Mouse (Mus musculus) neural tube, embryonic 11.5 days (tissue): Measurements from ENCODE around the gene Hils1. TPM values are rescaled to one million over a fixed set of nuclear protein-coding genes. Genes with fewer than 3 reads are reported as not detected.

Source experiments
- ATAC-seq: fragments of 200-750 bp; cut with Nextera tagmentation; 2 replicates; pipeline ENCODE4 v1.8.0; 2017; ENCODE audit warnings: moderate number of reproducible peaks, mild to moderate bottlenecking, moderate TSS enrichment, moderate library complexity; ENCODE audit not compliant: insufficient read depth, low FRiP score, low TSS enrichment
- DNase-seq: peaks from one replicate; pipeline ENCODE4 v3.0.0-alpha.2; 2015; ENCODE audit warnings: low spot score
- H3K27ac ChIP-seq: fragments of 300-500 bp; sonication (generic); 2 replicates; pipeline ENCODE4 v1.5.1; 2014; ENCODE audit warnings: low read depth, mild to moderate bottlenecking, low read length
- H3K27me3 ChIP-seq: fragments of 300-500 bp; sonication (generic); 2 replicates; pipeline ENCODE4 v1.6.1; 2014; ENCODE audit warnings: mild to moderate bottlenecking, low read length, mixed read lengths; ENCODE audit not compliant: control insufficient read depth, insufficient read depth
- H3K36me3 ChIP-seq: fragments of 300-500 bp; sonication (generic); 2 replicates; pipeline ENCODE4 v1.6.1; 2014; ENCODE audit warnings: mild to moderate bottlenecking, low read length, moderate library complexity, mixed read lengths; ENCODE audit not compliant: control insufficient read depth, insufficient read depth
- H3K4me1 ChIP-seq: fragments of 300-500 bp; sonication (generic); 2 replicates; pipeline ENCODE4 v1.6.1; 2014; ENCODE audit warnings: low read length, mixed read lengths; ENCODE audit not compliant: control insufficient read depth, insufficient read depth
- H3K4me2 ChIP-seq: fragments of 300-500 bp; sonication (generic); 2 replicates; pipeline ENCODE4 v1.6.1; 2014; ENCODE audit warnings: low read depth, mild to moderate bottlenecking, moderate library complexity
- H3K4me3 ChIP-seq: fragments of 300-500 bp; sonication (generic); 2 replicates; pipeline ENCODE4 v1.5.1; 2014; ENCODE audit warnings: low read depth, low read length
- H3K9ac ChIP-seq: fragments of 300-500 bp; sonication (generic); 2 replicates; pipeline ENCODE4 v1.6.1; 2014; ENCODE audit warnings: mild to moderate bottlenecking, low read length
- H3K9me3 ChIP-seq: fragments of 300-500 bp; sonication (generic); 2 replicates; pipeline ENCODE4 v1.6.1; 2016; ENCODE audit warnings: low read length; ENCODE audit not compliant: control insufficient read depth
- WGBS: fragments of 180-500 bp; shearing (Covaris S2); extraction: QIAGEN DNeasy Blood & Tissue Kit; methylation state at CpG from one replicate; pipeline ENCODE4 v1.1.7; 2014; 5-methylcytosine and 5-hydroxymethylcytosine counted together
- polyA plus RNA-seq: library from polyadenylated mRNA; unstranded; fragments of >200 nt; fragmentation: Nextera tagmentation; extraction: Ambion mirVana; gene quantifications from 2 replicates; pipeline ENCODE4 v1.2.1, GENCODE M21; 2014

Gene Hils1
- polyA plus RNA-seq, 1 experiment from 2014 or later, result not detected

DNA sequence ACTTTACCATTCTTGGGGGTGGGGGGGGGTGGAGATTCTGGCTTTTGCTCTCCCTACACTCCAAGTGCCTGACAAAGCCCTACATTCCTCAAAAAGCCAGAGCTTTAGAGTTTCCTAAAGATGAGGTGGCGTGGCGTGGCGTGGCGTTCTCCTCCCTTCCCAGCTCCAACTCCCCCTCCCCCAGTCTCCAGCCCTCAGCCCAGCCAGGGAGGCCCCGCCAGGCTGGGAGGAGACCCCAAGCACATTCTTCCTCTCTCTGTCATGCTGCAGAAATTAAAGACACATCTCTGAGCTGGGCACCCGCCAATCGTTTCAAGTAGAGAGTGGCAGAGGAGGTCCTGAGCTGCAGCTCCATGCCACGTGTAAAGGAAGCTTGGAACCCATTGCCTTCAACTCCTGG, 33.8 kb upstream of the Hils1 start:
- Histone ChIP-seq H3K36me3 (no peaks in the 10 kb centered on the region), H3K9me3 (no peaks in the 10 kb centered on the region), H3K27ac (no peak overlapping the region), H3K4me1 (peaks cover 7% of the 10 kb centered on the region), H3K9ac (no peak overlapping the region), H3K4me3 (no peak overlapping the region), H3K4me2 (no peak overlapping the region), H3K27me3 (peaks cover 30% of the 10 kb centered on the region)
- WGBS, result 14% methylated on average over 8 of the region's 8 CpGs
- DNase-seq (peak; percentile 50), ATAC-seq (no peak)

GRCm38 (mm10) chr11:94934526-94934925, 32.9 kb upstream of the Hils1 start:
- no peaks in the 10 kb centered on the region for H3K4me1 ChIP-seq
- H3K4me3 ChIP-seq, result no peak overlapping the region
- H3K4me2 ChIP-seq, result no peak overlapping the region
- peaks cover 36% of the 10 kb centered on the region for H3K27me3 ChIP-seq
- 16% methylated on average over 11 of the region's 11 CpGs for WGBS
- DNase-seq, result no peak
- H3K36me3 ChIP-seq, result no peaks in the 10 kb centered on the region
- no peak overlapping the region for H3K27ac ChIP-seq
- ATAC-seq, result no peak
- no peaks in the 10 kb centered on the region for H3K9me3 ChIP-seq
- no peak overlapping the region for H3K9ac ChIP-seq

DNA sequence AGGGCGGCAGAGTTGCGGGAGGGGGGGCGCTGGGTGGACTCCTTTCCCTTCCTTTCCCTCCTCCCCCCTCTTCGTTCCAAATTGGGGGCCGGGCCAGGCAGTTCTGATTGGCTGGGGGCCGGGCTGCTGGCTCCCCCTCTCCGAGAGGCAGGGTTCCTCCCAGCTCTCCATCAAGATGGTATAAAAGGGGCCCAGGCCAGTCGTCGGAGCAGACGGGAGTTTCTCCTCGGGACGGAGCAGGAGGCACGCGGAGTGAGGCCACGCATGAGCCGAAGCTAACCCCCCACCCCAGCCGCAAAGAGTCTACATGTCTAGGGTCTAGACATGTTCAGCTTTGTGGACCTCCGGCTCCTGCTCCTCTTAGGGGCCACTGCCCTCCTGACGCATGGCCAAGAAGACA, 31.3 kb upstream of the Hils1 start, which contains the start of gene Col1a1:
Col1a1 (plus strand) TSS at position 180 of the 400 bp plus-strand sequence.
- H3K4me2 ChIP-seq, result peak within 1 kb of the TSS; percentile 32
- H3K9ac ChIP-seq, result peak within 1 kb of the TSS; percentile 31; the same call in 1 of the 2 replicates
- 0 out of 2 replicates have a peak within 1 kb of the TSS, but pooled peaks have one; percentile 20 for H3K27ac ChIP-seq
- no peak for ATAC-seq
- H3K9me3 ChIP-seq, result no peaks in the 10 kb centered on the region
- no peaks in the 10 kb centered on the region for H3K4me1 ChIP-seq
- DNase-seq, result peak; percentile 35
- peaks cover 36% of the 10 kb centered on the region for H3K27me3 ChIP-seq
- H3K36me3 ChIP-seq, result no peaks in the 10 kb centered on the region
- 12% methylated on average over 19 of the region's 19 CpGs for WGBS
- peak within 1 kb of the TSS; percentile 34 for H3K4me3 ChIP-seq

DNA sequence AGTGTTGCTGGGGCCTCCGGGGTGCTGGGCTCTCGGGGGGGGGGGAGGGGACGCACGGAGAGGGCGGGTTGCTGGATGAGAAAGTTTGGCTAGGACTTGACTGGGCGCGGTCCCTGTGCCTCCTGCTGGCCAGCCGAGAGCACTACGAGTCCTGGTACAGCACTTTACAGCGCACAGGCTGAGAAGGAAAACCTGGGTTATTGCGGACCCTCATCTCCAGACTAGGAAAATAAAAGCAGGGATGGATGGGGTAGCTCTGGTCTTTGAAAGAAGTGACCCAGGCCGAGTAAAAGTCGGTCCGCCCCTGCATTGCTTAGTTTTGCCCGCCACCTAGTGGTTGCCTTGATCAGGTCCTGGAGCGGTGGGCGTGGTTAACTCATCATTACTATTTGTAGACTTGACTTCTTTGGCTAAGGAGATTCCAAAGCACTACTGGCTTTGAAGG, 30.5 kb upstream of the Hils1 start:
- no peaks in the 10 kb centered on the region for H3K9me3 ChIP-seq
- DNase-seq (peak; percentile 92), ATAC-seq (peak; percentile 73)
- H3K36me3 ChIP-seq, result no peaks in the 10 kb centered on the region
- H3K4me3 ChIP-seq, result peak overlapping the region; percentile 34
- 1% methylated on average over 17 of the region's 17 CpGs for whole genome bisulfite sequencing
- no peak overlapping the region for H3K27ac ChIP-seq
- no peaks in the 10 kb centered on the region for H3K4me1 ChIP-seq
- peak overlapping the region; percentile 3; the same call in 1 of the 2 replicates for H3K9ac ChIP-seq
- H3K27me3 ChIP-seq, result peaks cover 36% of the 10 kb centered on the region
- H3K4me2 ChIP-seq, result peak overlapping the region; percentile 61

GRCm38 (mm10) chr11:94937335-94937781, 30.0 kb upstream of the Hils1 start:
- Histone ChIP-seq H3K27me3 (peaks cover 36% of the 10 kb centered on the region), H3K9ac (no peak overlapping the region), H3K9me3 (no peaks in the 10 kb centered on the region), H3K27ac (no peak overlapping the region), H3K4me3 (peak overlapping the region; percentile 34), H3K4me2 (peak overlapping the region; percentile 61), H3K4me1 (no peaks in the 10 kb centered on the region), H3K36me3 (no peaks in the 10 kb centered on the region)
- peak; percentile 37; the same call in 1 of the 2 replicates for ATAC-seq
- 0% methylated on average over 18 of the region's 18 CpGs for WGBS
- DNase-seq, result no peak

DNA sequence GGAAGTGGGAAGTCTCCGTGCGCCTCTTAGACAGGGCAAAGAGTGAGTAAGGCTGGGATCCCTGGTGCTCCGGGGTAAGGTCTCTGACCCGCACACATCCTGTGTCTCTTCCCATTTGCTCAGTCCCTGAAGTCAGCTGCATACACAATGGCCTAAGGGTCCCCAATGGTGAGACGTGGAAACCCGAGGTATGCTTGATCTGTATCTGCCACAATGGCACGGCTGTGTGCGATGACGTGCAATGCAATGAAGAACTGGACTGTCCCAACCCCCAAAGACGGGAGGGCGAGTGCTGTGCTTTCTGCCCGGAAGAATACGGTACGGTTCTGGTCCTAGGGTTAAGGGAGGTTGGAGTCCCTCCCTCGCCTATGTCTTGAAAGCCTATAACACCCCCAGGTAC, 29.6 kb upstream of the Hils1 start:
- peaks cover 36% of the 10 kb centered on the region for H3K27me3 ChIP-seq
- under 1% methylated on average over 15 of the region's 15 CpGs for WGBS
- no peak for DNase-seq

DNA sequence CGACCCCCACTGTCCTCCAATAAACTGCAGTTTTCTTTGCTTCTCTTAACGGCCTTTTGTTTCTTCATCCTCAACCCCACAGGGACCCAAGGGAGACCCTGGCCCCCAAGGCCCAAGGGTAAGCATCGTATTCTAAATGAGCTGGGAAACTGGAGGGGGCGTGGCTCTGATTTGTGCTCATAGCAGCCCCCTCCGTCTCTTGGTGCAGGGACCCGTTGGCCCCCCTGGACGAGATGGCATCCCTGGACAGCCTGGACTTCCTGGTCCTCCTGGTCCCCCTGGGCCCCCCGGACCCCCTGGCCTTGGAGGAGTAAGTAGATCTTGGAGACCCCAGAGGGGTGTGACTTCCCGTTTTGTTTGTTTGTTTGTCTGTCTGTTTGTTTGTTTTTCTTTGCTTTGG, 29.1 kb upstream of the Hils1 start:
- Histone ChIP-seq H3K9ac (no peak overlapping the region), H3K36me3 (no peaks in the 10 kb centered on the region), H3K4me2 (peak overlapping the region; percentile 61), H3K9me3 (no peaks in the 10 kb centered on the region), H3K27me3 (peaks cover 36% of the 10 kb centered on the region), H3K4me3 (no peak overlapping the region), H3K27ac (no peak overlapping the region), H3K4me1 (no peaks in the 10 kb centered on the region)
- 23% methylated on average over 9 of the region's 9 CpGs for WGBS
- ATAC-seq (no peak), DNase-seq (no peak)

More for the DNA sequence above, 29.6 kb upstream of the Hils1 start:
- Histone ChIP-seq H3K9ac (no peak overlapping the region), H3K27ac (no peak overlapping the region), H3K4me3 (peak overlapping the region; percentile 34), H3K4me1 (no peaks in the 10 kb centered on the region), H3K4me2 (peak overlapping the region; percentile 61), H3K9me3 (no peaks in the 10 kb centered on the region), H3K36me3 (no peaks in the 10 kb centered on the region)
- no peak for ATAC-seq

- no peak overlapping the region for H3K4me2 ChIP-seq
- no peak overlapping the region for H3K9ac ChIP-seq
- no peak overlapping the region for H3K4me3 ChIP-seq
- 15% methylated on average over 4 of the region's 4 CpGs for WGBS
- no peaks in the 10 kb centered on the region for H3K9me3 ChIP-seq
- H3K27ac ChIP-seq, result no peak overlapping the region
- DNase-seq (peak; percentile 78), ATAC-seq (no peak)
- H3K27me3 ChIP-seq, result peaks cover 30% of the 10 kb centered on the region
- H3K36me3 ChIP-seq, result no peaks in the 10 kb centered on the region
- H3K4me1 ChIP-seq, result no peaks in the 10 kb centered on the region
These were observed 28.1 kb upstream of the Hils1 start for GRCm38 (mm10) chr11:94939280-94939679.

GRCm38 (mm10) chr11:94941121-94941520, 26.3 kb upstream of the Hils1 start:
- 34% methylated on average over 9 of the region's 9 CpGs for WGBS
- Histone ChIP-seq H3K9me3 (no peaks in the 10 kb centered on the region), H3K9ac (no peak overlapping the region), H3K4me1 (no peaks in the 10 kb centered on the region), H3K4me2 (no peak overlapping the region), H3K27me3 (peaks cover 17% of the 10 kb centered on the region), H3K4me3 (no peak overlapping the region), H3K36me3 (no peaks in the 10 kb centered on the region), H3K27ac (no peak overlapping the region)
- ATAC-seq (no peak), DNase-seq (no peak)
